Mouse (Mus musculus) intestine, embryonic 14.5 days (tissue): ENCODE measurements around the gene March9. TPM values are rescaled to one million over a fixed set of nuclear protein-coding genes. Genes with fewer than 3 reads are reported as not detected.

Experiments
- ATAC-seq: fragments of 200-750 bp; cut with Nextera tagmentation; replicated peaks from 2 replicates; pipeline ENCODE4 v1.8.0; 2017; ENCODE audit warnings: low read depth, moderate number of reproducible peaks, moderate TSS enrichment, moderate library complexity; ENCODE audit not compliant: low FRiP score, low TSS enrichment
- DNase-seq: peaks from one replicate; pipeline ENCODE4 v3.0.0-alpha.2; 2018; ENCODE audit warnings: low spot score
- H3K27ac ChIP-seq: fragments of 300-500 bp; sonication (generic); 2 replicates; pipeline ENCODE4 v1.5.1; 2014; ENCODE audit warnings: low read depth, mild to moderate bottlenecking, control low read depth
- H3K27me3 ChIP-seq: fragments of 300-500 bp; sonication (generic); replicated peaks from 2 replicates; pipeline ENCODE4 v1.6.1; 2014; ENCODE audit warnings: low read length, control low read depth; ENCODE audit not compliant: control insufficient read depth, insufficient read depth
- H3K36me3 ChIP-seq: fragments of 300-500 bp; sonication (generic); 2 replicates; pipeline ENCODE4 v1.6.1; 2014; ENCODE audit warnings: low read length, control low read depth; ENCODE audit not compliant: control insufficient read depth, insufficient read depth
- H3K4me1 ChIP-seq: fragments of 300-500 bp; sonication (generic); replicated peaks from 2 replicates; pipeline ENCODE4 v1.6.1; 2014; ENCODE audit warnings: low read length, control low read depth, mixed read lengths; ENCODE audit not compliant: control insufficient read depth, insufficient read depth
- H3K4me2 ChIP-seq: fragments of 300-500 bp; sonication (generic); 2 replicates; pipeline ENCODE4 v1.6.1; 2014; ENCODE audit warnings: low read length
- H3K4me3 ChIP-seq: fragments of 300-500 bp; sonication (generic); 2 replicates; pipeline ENCODE4 v1.5.1; 2014; ENCODE audit warnings: low read depth, low read length, control low read depth, mixed read lengths
- H3K9ac ChIP-seq: fragments of 300-500 bp; sonication (generic); 2 replicates; pipeline ENCODE4 v1.6.1; 2014; ENCODE audit warnings: mild to moderate bottlenecking, low read length
- H3K9me3 ChIP-seq: fragments of 300-500 bp; sonication (generic); 2 replicates; pipeline ENCODE4 v1.6.1; 2016; ENCODE audit warnings: low read length, control low read depth; ENCODE audit not compliant: control insufficient read depth
- WGBS: fragments of 180-500 bp; shearing (Covaris S2); extraction: QIAGEN DNeasy Blood & Tissue Kit; methylation state at CpG from one replicate; pipeline ENCODE4 v1.1.7; 2014; 5-methylcytosine and 5-hydroxymethylcytosine counted together
- polyA plus RNA-seq: library from polyadenylated mRNA; unstranded; fragments of >200 nt; fragmentation: Nextera tagmentation; extraction: Ambion mirVana; gene quantifications from 2 replicates; pipeline ENCODE4 v1.2.1, GENCODE M21; 2014

Gene March9
- polyA plus RNA-seq, 1 experiment from 2014 or later, result 1.4 TPM

- ATAC-seq (peak; percentile 41), DNase-seq (peak; percentile 86)
- peaks cover 22% of the 10 kb centered on the region for H3K4me1 ChIP-seq
- WGBS, result 6% methylated on average over 30 of the region's 30 CpGs
- H3K9me3 ChIP-seq, result no peaks in the 10 kb centered on the region
- H3K4me2 ChIP-seq, result peak overlapping the region; percentile 90
- H3K4me3 ChIP-seq, result peak overlapping the region; percentile 79
- peak overlapping the region; percentile 89 for H3K27ac ChIP-seq
- H3K27me3 ChIP-seq, result no peaks in the 10 kb centered on the region
- H3K9ac ChIP-seq, result peak overlapping the region; percentile 77
- H3K36me3 ChIP-seq, result peaks cover 44% of the 10 kb centered on the region
These were observed 9.6 kb upstream of the March9 start for GRCm38 (mm10) chr10:127069281-127070189.

- WGBS, result 74% methylated on average over 9 of the region's 9 CpGs
- H3K9me3 ChIP-seq, result no peaks in the 10 kb centered on the region
- H3K36me3 ChIP-seq, result peaks cover 45% of the 10 kb centered on the region
- H3K27me3 ChIP-seq, result no peaks in the 10 kb centered on the region
- peak overlapping the region; percentile 90 for H3K4me2 ChIP-seq
- peak overlapping the region; percentile 79 for H3K4me3 ChIP-seq
- peak overlapping the region; percentile 89 for H3K27ac ChIP-seq
- DNase-seq (no peak), ATAC-seq (no peak)
- peaks cover 22% of the 10 kb centered on the region for H3K4me1 ChIP-seq
- H3K9ac ChIP-seq, result peak overlapping the region; percentile 77
These were observed 8.5 kb upstream of the March9 start for GRCm38 (mm10) chr10:127068360-127069038.

GRCm38 (mm10) chr10:127066519-127067018 is 6.6 kb upstream of the March9 start:
- 89% methylated on average over 14 of the region's 14 CpGs for WGBS
- Histone ChIP-seq H3K27ac (no peak overlapping the region), H3K9me3 (no peaks in the 10 kb centered on the region), H3K27me3 (no peaks in the 10 kb centered on the region), H3K9ac (no peak overlapping the region), H3K4me3 (no peak overlapping the region), H3K4me2 (no peak overlapping the region), H3K4me1 (peaks cover 30% of the 10 kb centered on the region), H3K36me3 (peaks cover 45% of the 10 kb centered on the region)
- DNase-seq (no peak), ATAC-seq (no peak)

GRCm38 (mm10) chr10:127065981-127066380 is 6.0 kb upstream of the March9 start:
- Histone ChIP-seq H3K4me3 (no peak overlapping the region), H3K9ac (no peak overlapping the region), H3K27me3 (no peaks in the 10 kb centered on the region), H3K36me3 (peaks cover 45% of the 10 kb centered on the region), H3K4me2 (no peak overlapping the region), H3K27ac (no peak overlapping the region), H3K9me3 (no peaks in the 10 kb centered on the region), H3K4me1 (peaks cover 25% of the 10 kb centered on the region)
- DNase-seq (no peak), ATAC-seq (no peak)
- 72% methylated on average over 9 of the region's 9 CpGs for WGBS

DNA sequence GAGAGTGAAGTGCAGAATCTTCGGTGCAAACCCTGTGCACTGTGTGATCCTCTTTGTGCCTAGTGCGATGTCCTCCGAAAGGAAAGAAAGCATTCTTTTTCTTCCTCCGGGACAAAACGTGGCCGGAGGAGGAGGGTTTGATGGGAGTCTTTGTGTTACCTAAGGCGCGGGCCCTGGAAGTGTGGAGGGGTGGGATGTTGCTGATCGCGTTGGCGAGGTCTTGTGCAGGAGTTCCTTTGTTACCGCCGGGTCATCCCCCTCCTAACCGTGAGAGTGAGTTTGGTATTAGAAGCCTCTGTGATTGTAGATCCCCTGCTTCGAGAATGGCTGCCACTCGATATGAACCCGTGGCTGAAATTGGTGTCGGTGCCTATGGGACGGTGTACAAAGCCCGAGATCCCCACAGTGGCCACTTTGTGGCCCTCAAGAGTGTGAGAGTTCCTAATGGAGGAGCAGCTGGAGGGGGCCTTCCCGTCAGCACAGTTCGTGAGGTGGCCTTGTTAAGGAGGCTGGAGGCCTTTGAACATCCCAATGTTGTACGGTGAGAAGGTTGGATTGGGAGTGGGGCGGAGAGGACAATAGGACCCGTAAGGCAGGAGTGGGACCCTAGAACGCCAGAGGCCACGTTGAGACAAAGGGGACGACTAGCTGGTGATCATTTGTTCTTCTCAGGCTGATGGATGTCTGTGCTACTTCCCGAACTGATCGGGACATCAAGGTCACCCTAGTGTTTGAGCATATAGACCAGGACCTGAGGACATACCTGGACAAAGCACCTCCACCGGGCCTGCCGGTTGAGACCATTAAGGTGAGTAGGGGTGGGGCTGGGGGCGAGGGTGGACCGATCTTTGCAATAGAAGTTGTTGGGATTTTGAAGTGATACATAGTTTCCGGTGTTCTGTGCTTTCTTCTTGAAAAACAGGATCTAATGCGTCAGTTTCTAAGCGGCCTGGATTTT is 4.2 kb upstream of the March9 start:
- Histone ChIP-seq H3K4me3 (peak overlapping the region; percentile 93), H3K4me1 (peaks cover 22% of the 10 kb centered on the region), H3K4me2 (peak overlapping the region; percentile 85), H3K9ac (peak overlapping the region; percentile 97), H3K27ac (peak overlapping the region; percentile 89), H3K36me3 (peaks cover 45% of the 10 kb centered on the region), H3K9me3 (no peaks in the 10 kb centered on the region), H3K27me3 (0 out of 2 replicates have a peak, but pooled peaks cover 3% of the 10 kb centered on the region)
- 11% methylated on average over 37 of the region's 37 CpGs for WGBS
- DNase-seq (peak; percentile 77), ATAC-seq (no peak; the same call in 1 of the 2 replicates)

- Histone ChIP-seq H3K4me2 (peak within 1 kb of the TSS; percentile 85), H3K36me3 (peaks cover 39% of the 10 kb centered on the region), H3K27ac (peak within 1 kb of the TSS; percentile 89), H3K27me3 (0 out of 2 replicates have a peak, but pooled peaks cover 3% of the 10 kb centered on the region), H3K9me3 (no peaks in the 10 kb centered on the region), H3K4me3 (peak within 1 kb of the TSS; percentile 93), H3K9ac (peak within 1 kb of the TSS; percentile 97), H3K4me1 (peaks cover 22% of the 10 kb centered on the region)
- ATAC-seq (peak; percentile 91), DNase-seq (peak; percentile 98)
- under 1% methylated on average over 46 of the region's 46 CpGs for WGBS
These were observed 3.4 kb upstream of the March9 start, which contains the start of gene Cdk4 for GRCm38 (mm10) chr10:127063239-127063872. Gene Cdk4, plus strand, starts transcription at chr10:127063534.

GRCm38 (mm10) chr10:127062503-127062902 is 2.5 kb upstream of the March9 start:
- H3K27ac ChIP-seq, result no peak overlapping the region
- peaks cover 26% of the 10 kb centered on the region for H3K4me1 ChIP-seq
- no peak overlapping the region for H3K4me3 ChIP-seq
- 0 out of 2 replicates have a peak overlapping the region, but pooled peaks have one; percentile 47 for H3K4me2 ChIP-seq
- H3K9ac ChIP-seq, result no peak overlapping the region
- H3K9me3 ChIP-seq, result no peaks in the 10 kb centered on the region
- ATAC-seq, result no peak
- 0 out of 2 replicates have a peak, but pooled peaks cover 3% of the 10 kb centered on the region for H3K27me3 ChIP-seq
- WGBS, result 72% methylated on average over 5 of the region's 5 CpGs
- no peak for DNase-seq
- H3K36me3 ChIP-seq, result peaks cover 31% of the 10 kb centered on the region
